Mouse (Mus musculus) midbrain, embryonic 12.5 days (tissue): ENCODE measurements around the gene Paxbp1. TPM values are rescaled to one million over a fixed set of nuclear protein-coding genes. Genes with fewer than 3 reads are reported as not detected.

Experiments
- ATAC-seq: fragments of 200-750 bp; cut with Nextera tagmentation; 2 replicates; pipeline ENCODE4 v1.8.0; 2017; ENCODE audit warnings: low read depth, moderate TSS enrichment, moderate library complexity; ENCODE audit not compliant: low FRiP score
- H3K27ac ChIP-seq: fragments of 300-500 bp; sonication (generic); replicated peaks from 2 replicates; pipeline ENCODE4 v1.5.1; 2016; ENCODE audit warnings: mild to moderate bottlenecking
- H3K27me3 ChIP-seq: fragments of 300-500 bp; sonication (generic); 2 replicates; pipeline ENCODE4 v1.6.1; 2016; ENCODE audit warnings: mild to moderate bottlenecking
- H3K36me3 ChIP-seq: fragments of 300-500 bp; sonication (generic); 2 replicates; pipeline ENCODE4 v1.6.1; 2016
- H3K4me1 ChIP-seq: fragments of 300-500 bp; sonication (generic); 2 replicates; pipeline ENCODE4 v1.6.1; 2016
- H3K4me2 ChIP-seq: fragments of 300-500 bp; sonication (generic); replicated peaks from 2 replicates; pipeline ENCODE4 v1.6.1; 2016; ENCODE audit warnings: mild to moderate bottlenecking, moderate library complexity
- H3K4me3 ChIP-seq: fragments of 300-500 bp; sonication (generic); 2 replicates; pipeline ENCODE4 v1.5.1; 2016; ENCODE audit warnings: mild to moderate bottlenecking
- H3K9ac ChIP-seq: fragments of 300-500 bp; sonication (generic); replicated peaks from 2 replicates; pipeline ENCODE4 v1.6.1; 2016; ENCODE audit warnings: mild to moderate bottlenecking, moderate library complexity
- H3K9me3 ChIP-seq: fragments of 300-500 bp; sonication (generic); 2 replicates; pipeline ENCODE4 v1.6.1; 2016; ENCODE audit warnings: mild to moderate bottlenecking
- WGBS: fragments of 180-500 bp; shearing (Covaris S2); methylation state at CpG from one replicate; pipeline ENCODE4 v1.1.7; 2016; 5-methylcytosine and 5-hydroxymethylcytosine counted together
- polyA plus RNA-seq: library from polyadenylated mRNA; unstranded; fragments of >200 nt; fragmentation: Nextera tagmentation; extraction: Ambion mirVana; gene quantifications from 2 replicates; pipeline ENCODE4 v1.2.1, GENCODE M21; 2016

Paxbp1 gene
- polyA plus RNA-seq, 1 experiment from 2014 or later = 114 TPM

GRCm38 (mm10) chr16:91043461-91044248 lies 688 bp downstream of the Paxbp1 start:
- peak overlapping the region; percentile 95 for H3K27ac ChIP-seq
- H3K4me2 ChIP-seq = peak overlapping the region; percentile 73
- peaks cover 14% of the 10 kb centered on the region for H3K4me1 ChIP-seq
- peak overlapping the region; percentile 98 for H3K9ac ChIP-seq
- under 1% methylated on average over 43 of the region's 63 CpGs for WGBS
- H3K36me3 ChIP-seq = peaks cover 22% of the 10 kb centered on the region
- H3K9me3 ChIP-seq = no peaks in the 10 kb centered on the region
- peak; percentile 73 for ATAC-seq
- no peaks in the 10 kb centered on the region for H3K27me3 ChIP-seq
- H3K4me3 ChIP-seq = peak overlapping the region; percentile 98

- no peaks in the 10 kb centered on the region for H3K9me3 ChIP-seq
- ATAC-seq = no peak
- H3K4me3 ChIP-seq = peak overlapping the region; percentile 98
- H3K27me3 ChIP-seq = no peaks in the 10 kb centered on the region
- peaks cover 14% of the 10 kb centered on the region for H3K4me1 ChIP-seq
- peak overlapping the region; percentile 73 for H3K4me2 ChIP-seq
- H3K27ac ChIP-seq = no peak overlapping the region
- 73% methylated on average over 1 of the region's 1 CpGs for WGBS
- H3K36me3 ChIP-seq = peaks cover 29% of the 10 kb centered on the region
- peak overlapping the region; percentile 49 for H3K9ac ChIP-seq
These were observed 1.7 kb downstream of the Paxbp1 start for GRCm38 (mm10) chr16:91042640-91043039.

GRCm38 (mm10) chr16:91035866-91036265 lies 8.5 kb downstream of the Paxbp1 start:
- 91% methylated on average over 10 of the region's 10 CpGs for WGBS
- peaks cover 78% of the 10 kb centered on the region for H3K36me3 ChIP-seq

GRCm38 (mm10) chr16:91030751-91031150 lies 13.6 kb downstream of the Paxbp1 start:
- no peak overlapping the region for H3K27ac ChIP-seq
- H3K4me2 ChIP-seq = no peak overlapping the region
- no peaks in the 10 kb centered on the region for H3K9me3 ChIP-seq
- H3K9ac ChIP-seq = no peak overlapping the region
- H3K4me3 ChIP-seq = no peak overlapping the region
- H3K36me3 ChIP-seq = peaks cover 79% of the 10 kb centered on the region
- H3K4me1 ChIP-seq = no peaks in the 10 kb centered on the region
- H3K27me3 ChIP-seq = no peaks in the 10 kb centered on the region
- 94% methylated on average over 4 of the region's 4 CpGs for WGBS
- no peak for ATAC-seq

More at GRCm38 (mm10) chr16:91035866-91036265, 8.5 kb downstream of the Paxbp1 start:
- H3K27ac ChIP-seq = no peak overlapping the region
- H3K9me3 ChIP-seq = no peaks in the 10 kb centered on the region
- H3K4me3 ChIP-seq = no peak overlapping the region
- no peaks in the 10 kb centered on the region for H3K4me1 ChIP-seq
- H3K4me2 ChIP-seq = no peak overlapping the region
- ATAC-seq = no peak
- H3K27me3 ChIP-seq = no peaks in the 10 kb centered on the region
- no peak overlapping the region for H3K9ac ChIP-seq

GRCm38 (mm10) chr16:91029901-91030300 lies 14.4 kb downstream of the Paxbp1 start:
- no peak for ATAC-seq
- peaks cover 81% of the 10 kb centered on the region for H3K36me3 ChIP-seq
- 91% methylated on average over 2 of the region's 2 CpGs for WGBS

GRCm38 (mm10) chr16:91029161-91029743 lies 15.1 kb downstream of the Paxbp1 start:
- Histone ChIP-seq H3K4me3 (no peak overlapping the region), H3K9ac (no peak overlapping the region), H3K4me1 (no peaks in the 10 kb centered on the region), H3K9me3 (no peaks in the 10 kb centered on the region), H3K27me3 (no peaks in the 10 kb centered on the region), H3K27ac (no peak overlapping the region), H3K36me3 (peaks cover 81% of the 10 kb centered on the region), H3K4me2 (no peak overlapping the region)
- WGBS = 92% methylated on average over 8 of the region's 8 CpGs
- no peak for ATAC-seq

More at GRCm38 (mm10) chr16:91029901-91030300, 14.4 kb downstream of the Paxbp1 start:
- Histone ChIP-seq H3K4me1 (no peaks in the 10 kb centered on the region), H3K27ac (no peak overlapping the region), H3K4me2 (no peak overlapping the region), H3K4me3 (no peak overlapping the region), H3K27me3 (no peaks in the 10 kb centered on the region), H3K9ac (no peak overlapping the region), H3K9me3 (no peaks in the 10 kb centered on the region)

- no peaks in the 10 kb centered on the region for H3K4me1 ChIP-seq
- no peak overlapping the region for H3K9ac ChIP-seq
- peaks cover 83% of the 10 kb centered on the region for H3K36me3 ChIP-seq
- H3K27me3 ChIP-seq = no peaks in the 10 kb centered on the region
- no peak overlapping the region for H3K27ac ChIP-seq
- 85% methylated on average over 4 of the region's 4 CpGs for WGBS
- no peak overlapping the region for H3K4me3 ChIP-seq
- H3K4me2 ChIP-seq = no peak overlapping the region
- H3K9me3 ChIP-seq = peaks cover 3% of the 10 kb centered on the region; the same call in 1 of the 2 replicates
- no peak for ATAC-seq
These were observed 18.1 kb downstream of the Paxbp1 start for GRCm38 (mm10) chr16:91026290-91026689.

- Histone ChIP-seq H3K27ac (no peak overlapping the region), H3K4me3 (no peak overlapping the region), H3K9ac (no peak overlapping the region), H3K4me2 (no peak overlapping the region), H3K36me3 (peaks cover 95% of the 10 kb centered on the region), H3K9me3 (peaks cover 3% of the 10 kb centered on the region; the same call in 1 of the 2 replicates), H3K27me3 (no peaks in the 10 kb centered on the region), H3K4me1 (no peaks in the 10 kb centered on the region)
- no peak for ATAC-seq
- WGBS = 87% methylated on average over 1 of the region's 1 CpGs
These were observed 21.0 kb downstream of the Paxbp1 start for GRCm38 (mm10) chr16:91023384-91023783.

GRCm38 (mm10) chr16:91020842-91021483 lies 23.4 kb downstream of the Paxbp1 start:
- ATAC-seq = no peak
- H3K36me3 ChIP-seq = peaks cover 89% of the 10 kb centered on the region
- no peak overlapping the region for H3K4me3 ChIP-seq
- H3K4me2 ChIP-seq = no peak overlapping the region
- no peaks in the 10 kb centered on the region for H3K27me3 ChIP-seq
- no peak overlapping the region for H3K27ac ChIP-seq
- no peak overlapping the region for H3K9ac ChIP-seq
- H3K9me3 ChIP-seq = peaks cover 3% of the 10 kb centered on the region; the same call in 1 of the 2 replicates
- 93% methylated on average over 10 of the region's 10 CpGs for WGBS
- no peaks in the 10 kb centered on the region for H3K4me1 ChIP-seq

- peaks cover 87% of the 10 kb centered on the region for H3K36me3 ChIP-seq
- H3K4me3 ChIP-seq = no peak overlapping the region
- no peak overlapping the region for H3K27ac ChIP-seq
- H3K9me3 ChIP-seq = peaks cover 3% of the 10 kb centered on the region; the same call in 1 of the 2 replicates
- no peak overlapping the region for H3K4me2 ChIP-seq
- no peaks in the 10 kb centered on the region for H3K4me1 ChIP-seq
- H3K9ac ChIP-seq = no peak overlapping the region
- ATAC-seq = no peak
- no peaks in the 10 kb centered on the region for H3K27me3 ChIP-seq
- over 99% methylated on average over 4 of the region's 4 CpGs for WGBS
These were observed 24.9 kb downstream of the Paxbp1 start for GRCm38 (mm10) chr16:91019476-91019875.

- no peak overlapping the region for H3K4me2 ChIP-seq
- H3K4me1 ChIP-seq = 0 out of 2 replicates have a peak, but pooled peaks cover 11% of the 10 kb centered on the region
- no peaks in the 10 kb centered on the region for H3K27me3 ChIP-seq
- 91% methylated on average over 4 of the region's 4 CpGs for WGBS
- peaks cover 63% of the 10 kb centered on the region for H3K36me3 ChIP-seq
- H3K4me3 ChIP-seq = no peak overlapping the region
- ATAC-seq = no peak
- H3K27ac ChIP-seq = no peak overlapping the region
- no peaks in the 10 kb centered on the region for H3K9me3 ChIP-seq
- no peak overlapping the region for H3K9ac ChIP-seq
These were observed 28.6 kb downstream of the Paxbp1 start for GRCm38 (mm10) chr16:91015761-91016160.

- Histone ChIP-seq H3K4me3 (peak overlapping the region; percentile 93), H3K27me3 (no peaks in the 10 kb centered on the region), H3K36me3 (peaks cover 25% of the 10 kb centered on the region), H3K4me1 (peaks cover 19% of the 10 kb centered on the region), H3K9ac (peak overlapping the region; percentile 85; the same call in 1 of the 2 replicates), H3K9me3 (no peaks in the 10 kb centered on the region), H3K27ac (peak overlapping the region; percentile 85), H3K4me2 (peak overlapping the region; percentile 70)
- 45% methylated on average over 3 of the region's 3 CpGs for WGBS
- no peak for ATAC-seq
These were observed 32.5 kb downstream of the Paxbp1 start for GRCm38 (mm10) chr16:91011847-91012246.
